ENCODE assay signal across 10 mouse cellular contexts in the genomic region with DNA sequence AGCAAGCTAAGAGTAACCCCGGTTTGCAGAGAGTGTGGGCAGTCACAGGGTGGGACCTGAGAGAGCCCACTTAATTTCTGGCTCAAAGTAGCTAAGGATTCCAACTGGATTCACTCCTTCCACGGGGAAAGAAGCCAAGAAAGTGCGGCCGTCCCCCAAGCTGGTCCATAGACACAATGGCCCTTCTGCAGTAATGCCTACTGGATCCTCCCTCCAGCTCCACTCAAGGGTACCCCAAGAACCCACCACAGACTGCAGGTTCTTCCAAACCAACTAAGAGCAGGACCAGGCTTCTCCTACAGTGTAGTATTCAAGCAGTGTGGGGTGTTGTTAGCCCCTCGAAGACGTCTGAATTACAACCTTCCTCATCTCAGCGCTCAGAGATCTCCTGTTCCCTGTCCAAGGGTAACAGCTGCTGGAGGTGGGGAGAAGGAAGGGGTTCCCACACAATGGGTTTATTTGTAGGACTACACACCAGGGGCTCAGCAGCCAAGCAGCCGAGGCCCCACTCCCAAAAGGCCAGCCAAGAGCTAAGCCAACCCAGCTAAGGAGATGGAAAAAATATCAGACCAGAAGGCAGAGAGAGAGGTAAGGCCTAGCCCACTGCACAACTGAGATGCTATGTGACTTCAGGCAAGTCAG. TPM values are rescaled to one million over a fixed set of nuclear protein-coding genes. Genes with fewer than 3 reads are reported as not detected.
A peak's percentile ranks its signal among the peaks of the same experiment; 100 is the strongest.
DNase-seq lines count a peak whose midpoint lies in the region; ATAC-seq and TF ChIP-seq lines count a peak whose summit lies in the region.
"Had no signal": no experiment of that assay in that cellular context is flagged by ENCODE, and none has a peak within 500 bp of the region (broad histone marks: within the 10 kb centered on the region; RNA-seq: fewer than 3 reads in every experiment).

No protein-coding gene starts in this region.

- no peaks in the 10 kb centered on the region for H3K9me3 ChIP-seq in kidney, postnatal 0 days (replicated peaks; ENCODE audit: low read length)
- H3K9me3 ChIP-seq in forebrain, embryonic 12.5 days: no peaks in the 10 kb centered on the region
- no peaks in the 10 kb centered on the region for H3K9me3 ChIP-seq in hindbrain, embryonic 16.5 days (ENCODE audit: control insufficient read depth, low read length)

- H3K27ac ChIP-seq in kidney, postnatal 0 days: peak overlapping the region; percentile 36; the same call in 1 of the 2 replicates
- peak overlapping the region; percentile 76 for H3K27ac ChIP-seq in forebrain, embryonic 12.5 days
- H3K27ac ChIP-seq in hindbrain, embryonic 16.5 days (ENCODE audit: low read depth, low read length): peak overlapping the region; percentile 80

- H3K79me2 ChIP-seq in myocyte (ENCODE audit: control insufficient read depth, insufficient read depth): peaks cover 89% of the 10 kb centered on the region

- 50% methylated on average over 8 of the region's 8 CpGs for WGBS in kidney, postnatal 0 days
- WGBS in forebrain, embryonic 12.5 days: 70% methylated on average over 8 of the region's 8 CpGs
- WGBS in hindbrain, embryonic 16.5 days: 39% methylated on average over 8 of the region's 8 CpGs

- no peak overlapping the region for H3K4me3 ChIP-seq in kidney, postnatal 0 days (replicated peaks; ENCODE audit: low read depth, low read length)
- no peak overlapping the region for H3K4me3 ChIP-seq in forebrain, embryonic 12.5 days (replicated peaks)
- no peak overlapping the region for H3K4me3 ChIP-seq in hindbrain, embryonic 16.5 days (ENCODE audit: low read length)
- H3K4me3 ChIP-seq in myocyte: no peak overlapping the region

- no peak overlapping the region for H3K9ac ChIP-seq in kidney, postnatal 0 days (ENCODE audit: low read depth, low read length)
- H3K9ac ChIP-seq in forebrain, embryonic 12.5 days: no peak overlapping the region; the same call in 1 of the 2 replicates
- no peak overlapping the region for H3K9ac ChIP-seq in hindbrain, embryonic 16.5 days (ENCODE audit: low read depth, low read length)

- DNase-seq in kidney, postnatal 0 days (ENCODE audit: low spot score): no peak
- no peak for DNase-seq in kidney, adult 9 months
- no peak for DNase-seq in layer of hippocampus, adult 8-10 months (ENCODE audit: low spot score in 2 of 2)
- DNase-seq in kidney, postnatal 36 days: no peak
- no peak for DNase-seq in right cerebral cortex, postnatal 25 days
- DNase-seq: adrenal gland, postnatal 10 days; thymus, postnatal 25 days had no signal

- peaks cover 27% of the 10 kb centered on the region for H3K4me1 ChIP-seq in kidney, postnatal 0 days (replicated peaks; ENCODE audit: insufficient read depth, low read length)
- peaks cover 34% of the 10 kb centered on the region for H3K4me1 ChIP-seq in forebrain, embryonic 12.5 days
- peaks cover 16% of the 10 kb centered on the region for H3K4me1 ChIP-seq in hindbrain, embryonic 16.5 days (ENCODE audit: control insufficient read depth, insufficient read depth, low read depth, low read length)

- no peak overlapping the region for H3K4me2 ChIP-seq in kidney, postnatal 0 days (ENCODE audit: low read length)
- H3K4me2 ChIP-seq in forebrain, embryonic 12.5 days: no peak overlapping the region
- peak overlapping the region; percentile 8; the same call in 1 of the 2 replicates for H3K4me2 ChIP-seq in hindbrain, embryonic 16.5 days (ENCODE audit: low read length)
- peak overlapping the region; percentile 73 for H3K4me2 ChIP-seq in myocyte (ENCODE audit: low read depth)

- no peak overlapping the region for H3ac ChIP-seq in myocyte (ENCODE audit: control insufficient read depth, insufficient read length)

- H3K27me3 ChIP-seq in kidney, postnatal 0 days (ENCODE audit: insufficient read depth, low read length): no peaks in the 10 kb centered on the region
- H3K27me3 ChIP-seq in forebrain, embryonic 12.5 days: no peaks in the 10 kb centered on the region
- no peaks in the 10 kb centered on the region for H3K27me3 ChIP-seq in hindbrain, embryonic 16.5 days (replicated peaks; ENCODE audit: control insufficient read depth, insufficient read depth, low read length)
- H3K27me3 ChIP-seq in myocyte (ENCODE audit: control insufficient read depth, insufficient read depth, insufficient read length): no peaks in the 10 kb centered on the region

- no peak for ATAC-seq in kidney, postnatal 0 days (replicated peaks; ENCODE audit: low FRiP score, low read depth)
- no peak for ATAC-seq in forebrain, embryonic 12.5 days (ENCODE audit: low FRiP score)
- ATAC-seq in hindbrain, embryonic 16.5 days: peak; percentile 50; the same call in 1 of the 2 replicates

- 0 out of 2 replicates have a peak, but pooled peaks cover 3% of the 10 kb centered on the region for H3K36me3 ChIP-seq in kidney, postnatal 0 days (ENCODE audit: insufficient read depth, low read length)
- H3K36me3 ChIP-seq in forebrain, embryonic 12.5 days (replicated peaks): peaks cover 8% of the 10 kb centered on the region; the same call in 1 of the 2 replicates
- H3K36me3 ChIP-seq in hindbrain, embryonic 16.5 days (ENCODE audit: control insufficient read depth, insufficient read depth, low read length): no peaks in the 10 kb centered on the region
- peaks cover 5% of the 10 kb centered on the region for H3K36me3 ChIP-seq in myocyte (ENCODE audit: control insufficient read depth, insufficient read depth)

- TF ChIP-seq POLR2A in myocyte (IDR thresholded peaks at IDR 0.05; ENCODE audit: insufficient read length, low read depth): no peak

- TF ChIP-seq CTCF in kidney, postnatal 0 days (IDR thresholded peaks at IDR 0.05; ENCODE audit: low read depth): no peak

TF ChIP-seq in myocyte, 11 proteins besides CTCF, POLR2A, EP300 and RAD21:
- TF ChIP-seq MYOD1 (IDR thresholded peaks at IDR 0.05; ENCODE audit: control insufficient read depth in 1 of 3, insufficient read length in 2 of 3, low read depth in 2 of 3) (peak in 2 of 3 experiments; percentile 69 to 86), MYOG (IDR thresholded peaks at IDR 0.05; ENCODE audit: control insufficient read depth in 1 of 3, insufficient read depth in 1 of 3, insufficient read length in 2 of 3, low read depth in 2 of 3) (peak in 2 of 3 experiments; percentile 37 to 78), USF1 (IDR thresholded peaks at IDR 0.05; ENCODE audit: low read depth) (no peak), CEBPB (IDR thresholded peaks at IDR 0.05; ENCODE audit: insufficient read depth, poor library complexity, severe bottlenecking) (no peak), TCF12 (IDR thresholded peaks at IDR 0.05; ENCODE audit: insufficient read depth, poor library complexity, severe bottlenecking) (peak; percentile 29), REST (IDR thresholded peaks at IDR 0.05; ENCODE audit: insufficient read depth, insufficient read length) (no peak), MAX (IDR thresholded peaks at IDR 0.05; ENCODE audit: low read depth) (no peak), SRF (IDR thresholded peaks at IDR 0.05; ENCODE audit: control insufficient read depth, insufficient read length, low read depth) (peak; percentile 34), TCF3 (IDR thresholded peaks at IDR 0.05; ENCODE audit: insufficient read length, low read depth) (no peak), POLR2AphosphoS2 (IDR thresholded peaks at IDR 0.05; ENCODE audit: insufficient read length, low read depth) (no peak), E2F4 (IDR thresholded peaks at IDR 0.05; ENCODE audit: insufficient read depth) (no peak)
TF ChIP-seq in myocyte: peak in this region for 4.

RNA-seq across cellular contexts. Expression of a gene that starts 16.6 kb away (rescaled TPM):
- polyA plus RNA-seq in kidney, postnatal 0 days (2015; fragmentation: Nextera tagmentation; extraction: Ambion mirVana): 6.5 and 8.0 TPM in 2 replicates
- polyA plus RNA-seq in forebrain, embryonic 12.5 days (2016; fragmentation: Nextera tagmentation; extraction: Ambion mirVana): 11.8 and 12.0 TPM in 2 replicates
- polyA plus RNA-seq in hindbrain, embryonic 16.5 days (2015; fragmentation: Nextera tagmentation; extraction: Ambion mirVana): 11.6 and 17.7 TPM in 2 replicates
- polyA plus RNA-seq in myocyte (2012; fragmentation: generic; extraction: Trizol): 40.9 TPM
- total RNA-seq in layer of hippocampus, adult 8-10 months (2022): 10 to 100 TPM; 15.5 to 24.3 (median 19.8) TPM

RNA-seq across cellular contexts. Expression of a gene that starts 33.6 kb away (rescaled TPM):
- 16.1 and 16.3 TPM in 2 replicates for polyA plus RNA-seq in kidney, postnatal 0 days (2015; fragmentation: Nextera tagmentation; extraction: Ambion mirVana)
- polyA plus RNA-seq in forebrain, embryonic 12.5 days (2016; fragmentation: Nextera tagmentation; extraction: Ambion mirVana): 21.5 and 25.0 TPM in 2 replicates
- 16.8 and 17.7 TPM in 2 replicates for polyA plus RNA-seq in hindbrain, embryonic 16.5 days (2015; fragmentation: Nextera tagmentation; extraction: Ambion mirVana)
- polyA plus RNA-seq in myocyte (2012; fragmentation: generic; extraction: Trizol): 11.8 TPM
- total RNA-seq in layer of hippocampus, adult 8-10 months (2022): 1 to 10 TPM; 4.9 to 6.1 (median 5.3) TPM

RNA-seq across cellular contexts. Expression of a gene that starts 48.3 kb away (rescaled TPM):
- 774 and 842 TPM in 2 replicates for polyA plus RNA-seq in kidney, postnatal 0 days (2015; fragmentation: Nextera tagmentation; extraction: Ambion mirVana)
- polyA plus RNA-seq in forebrain, embryonic 12.5 days (2016; fragmentation: Nextera tagmentation; extraction: Ambion mirVana): 252 and 256 TPM in 2 replicates
- polyA plus RNA-seq in hindbrain, embryonic 16.5 days (2015; fragmentation: Nextera tagmentation; extraction: Ambion mirVana): 346 and 350 TPM in 2 replicates
- 691 TPM for polyA plus RNA-seq in myocyte (2012; fragmentation: generic; extraction: Trizol)
- 100 to 1,000 TPM; 349 to 403 (median 360) TPM for total RNA-seq in layer of hippocampus, adult 8-10 months (2022)

Comparison
In these comparisons a context has a peak if more than half of its experiments do, and no peak if none do; other contexts are left out.
1. H3K4me2 ChIP-seq: peak in hindbrain, embryonic 16.5 days (single experiment) and myocyte (single experiment); none in kidney, postnatal 0 days (single experiment) and forebrain, embryonic 12.5 days (single experiment).
2. Peak in every context shown above with its lines, with median percentiles within 50 percentile points of each other: H3K27ac ChIP-seq.